In genomic region chr8:55102195-55102594, GRCm38 (mm10) we compare ENCODE assay signal across 9 mouse cellular contexts.
"Had no signal": no experiment of that assay in that cellular context is flagged by ENCODE, and none has a peak within 500 bp of the region (broad histone marks: within the 10 kb centered on the region; RNA-seq: fewer than 3 reads in every experiment).

No protein-coding gene starts in this region.

- H3K4me2 ChIP-seq: kidney, embryonic 15.5 days; limb, embryonic 15.5 days; liver, embryonic 13.5 days; lung, embryonic 15.5 days had no signal

- H3K27me3 ChIP-seq: kidney, embryonic 15.5 days; limb, embryonic 15.5 days; liver, embryonic 13.5 days; lung, embryonic 15.5 days had no signal

- H3K27ac ChIP-seq: kidney, embryonic 15.5 days; limb, embryonic 15.5 days; liver, embryonic 13.5 days; lung, embryonic 15.5 days; stomach, postnatal 0 days had no signal

- H3K9ac ChIP-seq: kidney, embryonic 15.5 days; limb, embryonic 15.5 days; liver, embryonic 13.5 days; liver, postnatal 0 days; lung, embryonic 15.5 days had no signal

- H3K4me1 ChIP-seq: kidney, embryonic 15.5 days; limb, embryonic 15.5 days; liver, embryonic 13.5 days; lung, embryonic 15.5 days had no signal

- ATAC-seq: liver, postnatal 0 days had no signal

- H3K4me3 ChIP-seq: kidney, embryonic 15.5 days; limb, embryonic 15.5 days; liver, embryonic 13.5 days; lung, embryonic 15.5 days had no signal

- DNase-seq: kidney, adult 2 months; kidney, postnatal 14 days; liver, embryonic 13.5 days; liver, postnatal 0 days; thymus, postnatal 4 days had no signal

- H3K9me3 ChIP-seq: kidney, embryonic 15.5 days; limb, embryonic 15.5 days; liver, embryonic 13.5 days; lung, embryonic 15.5 days had no signal

- H3K36me3 ChIP-seq: kidney, embryonic 15.5 days; limb, embryonic 15.5 days; liver, embryonic 13.5 days; lung, embryonic 15.5 days had no signal
